Mouse (Mus musculus) frontal cortex, postnatal 14 days (tissue): Measurements from ENCODE around the gene Lyrm9.
A peak's percentile ranks its signal among the peaks of the same experiment; 100 is the strongest.
"Not testable (repeated sequence)": the region's sequence is repeated elsewhere in the genome, so short reads cannot be mapped to it uniquely, and the experiment has no call there.

Experiments
- DNase-seq, 2 experiments: peaks; one replicate each; pipeline ENCODE4 v3.0.0; 2022; ENCODE audit warnings: low spot score in 2 of 2

The Lyrm9 gene

GRCm38 (mm10) chr11:78851216-78851870, 25.0 kb downstream of the Lyrm9 start:
- DNase-seq = no peak

- no peak for DNase-seq
Observed at GRCm38 (mm10) chr11:78851871-78852265, 25.5 kb downstream of the Lyrm9 start.

DNA sequence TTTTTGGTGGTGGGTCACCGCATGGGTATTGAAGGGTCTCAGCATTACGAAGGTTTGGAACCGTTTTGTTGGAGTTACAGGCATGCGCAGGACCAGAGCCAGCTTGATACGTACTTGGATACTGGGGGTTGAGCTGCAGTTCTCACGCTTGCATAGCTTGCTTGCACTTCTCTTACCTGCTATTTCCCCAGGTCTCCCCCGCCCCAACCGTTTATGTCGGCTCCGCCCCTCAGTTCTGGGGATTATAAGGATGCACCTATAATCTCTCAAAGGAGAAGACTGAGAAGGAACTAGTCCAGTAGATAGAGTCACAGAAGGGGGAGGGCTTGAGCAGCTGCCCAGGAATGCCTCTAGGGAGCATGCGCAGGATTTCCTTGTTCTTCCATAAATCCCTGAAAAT, 26.1 kb downstream of the Lyrm9 start:
- DNase-seq = no peak

DNA sequence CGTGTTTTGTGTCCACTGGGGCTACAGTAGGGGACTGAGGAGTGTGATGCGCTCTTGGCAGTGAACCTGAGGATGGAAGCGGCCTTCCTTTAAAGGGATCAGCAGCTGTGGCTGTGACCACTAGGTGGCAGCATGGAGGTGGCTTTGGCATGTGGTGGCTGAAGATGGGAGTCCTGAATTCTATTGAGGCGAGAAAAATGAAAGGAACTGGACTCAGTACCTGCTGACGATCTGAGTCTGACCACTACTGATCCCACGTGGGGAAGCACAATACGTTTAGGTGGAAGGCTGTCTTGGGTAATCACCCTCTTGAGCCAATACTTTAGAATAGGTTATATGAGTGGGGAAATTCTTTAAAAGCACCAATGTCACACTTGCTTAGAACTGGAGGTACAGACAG, 29.9 kb downstream of the Lyrm9 start:
- DNase-seq = peak; percentile 36 to 75

DNA sequence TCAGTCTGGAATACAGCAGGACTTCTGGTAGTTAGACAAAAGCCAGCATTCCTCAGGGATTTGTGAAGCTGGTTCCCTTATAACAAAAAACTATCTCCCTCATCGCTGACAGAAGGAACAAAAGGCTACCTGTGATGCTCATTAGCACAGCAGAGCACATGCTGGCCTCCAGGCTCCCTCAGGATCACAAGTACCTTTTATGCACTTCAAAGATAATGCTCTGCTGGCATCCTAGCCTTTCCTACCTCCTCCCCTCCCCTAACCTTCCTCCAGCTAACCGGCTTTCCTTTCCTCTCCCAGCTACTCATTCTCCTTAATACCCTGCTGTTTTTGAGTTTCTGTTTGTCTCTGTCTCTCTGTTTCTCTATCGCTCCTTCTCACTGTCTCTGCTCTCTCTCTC, 31.2 kb downstream of the Lyrm9 start:
- DNase-seq = no peak

DNA sequence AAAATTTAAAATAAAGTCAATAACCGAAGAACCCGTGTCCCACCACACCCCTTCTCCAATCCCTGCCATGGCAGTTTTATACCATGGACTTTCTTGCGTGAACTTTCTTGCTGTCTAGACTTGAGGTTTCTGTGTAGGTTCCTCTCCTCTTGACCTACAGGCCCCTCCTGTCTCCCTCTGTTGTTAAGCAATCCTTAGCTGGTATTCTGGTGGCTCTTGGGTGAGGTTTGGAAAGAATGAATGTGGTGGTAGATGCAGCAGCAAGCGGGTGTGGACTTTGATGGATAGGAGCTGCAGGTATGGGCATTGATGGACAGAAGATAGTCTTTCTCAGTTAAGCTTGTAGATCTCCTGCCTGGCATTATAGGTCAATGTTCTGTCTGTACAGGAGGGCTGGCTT, 37.5 kb downstream of the Lyrm9 start:
- DNase-seq = no peak

- DNase-seq = no peak
Observed at GRCm38 (mm10) chr11:78864567-78865278, 38.3 kb downstream of the Lyrm9 start.

GRCm38 (mm10) chr11:78865314-78865713, 38.9 kb downstream of the Lyrm9 start:
- DNase-seq = no peak

DNA sequence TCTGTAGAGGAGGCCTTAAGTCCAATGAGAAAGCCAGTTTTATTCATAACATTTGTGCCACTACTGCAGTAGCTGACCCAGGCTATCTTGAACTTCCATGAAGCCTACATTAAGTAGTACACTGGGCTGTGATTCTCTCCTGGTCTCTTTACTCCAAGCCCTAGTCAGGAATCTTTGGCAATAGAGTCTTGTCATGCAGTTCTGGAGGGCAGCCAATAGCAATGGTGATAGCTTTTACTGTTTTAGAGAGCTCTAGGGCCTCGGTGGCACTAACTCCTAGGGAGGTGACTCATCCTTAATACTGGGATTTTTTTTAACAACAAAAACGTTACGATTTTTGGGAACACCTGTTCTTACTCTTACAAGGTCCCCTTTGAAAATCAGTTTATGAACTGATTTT, 40.1 kb downstream of the Lyrm9 start:
- no peak for DNase-seq

DNA sequence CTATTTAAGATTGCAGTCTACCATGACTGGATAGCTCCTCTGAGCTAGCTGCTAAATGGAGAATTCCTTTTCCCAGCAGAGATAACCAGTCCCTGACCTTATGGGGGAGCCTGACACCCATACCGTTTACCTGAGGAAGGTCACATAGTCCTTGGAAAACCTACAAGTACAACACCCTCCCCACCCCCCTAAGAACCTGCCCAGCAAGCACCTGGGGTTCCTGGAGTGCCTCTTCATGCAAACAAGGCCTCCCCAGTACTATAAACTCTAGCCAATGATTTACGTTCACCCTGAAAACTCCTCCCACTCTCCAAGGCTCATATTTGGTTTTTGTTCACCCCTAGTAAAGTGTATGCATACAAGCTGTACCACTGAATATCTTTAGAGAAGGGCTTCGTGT, 41.3 kb downstream of the Lyrm9 start:
- no peak for DNase-seq

DNA sequence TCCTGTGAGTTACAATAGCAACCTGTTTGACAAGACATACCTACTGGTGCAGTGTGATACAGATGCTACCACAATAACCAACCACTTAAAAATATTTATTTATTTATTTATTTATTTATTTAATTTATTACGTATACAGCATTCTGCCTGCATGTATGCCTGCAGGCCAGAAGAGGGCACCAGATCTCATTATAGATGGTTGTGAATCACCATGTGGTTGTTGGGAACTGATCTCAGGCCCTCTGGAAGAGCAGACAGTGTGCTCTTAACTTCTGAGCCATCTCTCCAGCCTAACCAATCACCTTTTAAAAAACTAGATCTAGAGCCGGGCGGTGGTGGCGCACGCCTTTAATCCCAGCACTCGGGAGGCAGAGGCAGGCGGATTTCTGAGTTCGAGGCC, 42.8 kb downstream of the Lyrm9 start:
- DNase-seq = not testable (repeated sequence)

GRCm38 (mm10) chr11:78870891-78871290, 44.5 kb downstream of the Lyrm9 start:
- DNase-seq = no peak

- no peak for DNase-seq
Observed at GRCm38 (mm10) chr11:78872782-78873181, 46.4 kb downstream of the Lyrm9 start.

DNA sequence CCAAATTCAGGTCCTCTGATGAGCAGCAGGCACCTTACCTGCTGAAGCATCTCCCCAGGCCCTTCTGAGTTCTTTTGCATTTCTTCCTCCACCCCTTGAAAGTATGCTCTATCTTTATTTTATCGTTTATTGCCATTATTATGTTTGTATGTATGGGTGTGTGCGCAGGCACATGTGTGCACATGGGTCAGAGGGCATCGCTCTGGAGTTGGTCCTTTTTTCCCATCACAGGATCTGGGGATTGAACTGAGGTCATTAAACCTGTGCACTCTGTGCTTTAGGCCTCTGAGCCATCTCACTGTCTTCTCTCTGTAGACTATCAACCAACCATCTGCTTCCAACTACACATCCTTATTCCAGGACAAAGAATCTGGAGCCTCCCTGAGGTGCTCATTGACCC, 53.3 kb downstream of the Lyrm9 start:
- DNase-seq = no peak

GRCm38 (mm10) chr11:78886693-78887092, 60.3 kb downstream of the Lyrm9 start:
- DNase-seq = no peak

DNA sequence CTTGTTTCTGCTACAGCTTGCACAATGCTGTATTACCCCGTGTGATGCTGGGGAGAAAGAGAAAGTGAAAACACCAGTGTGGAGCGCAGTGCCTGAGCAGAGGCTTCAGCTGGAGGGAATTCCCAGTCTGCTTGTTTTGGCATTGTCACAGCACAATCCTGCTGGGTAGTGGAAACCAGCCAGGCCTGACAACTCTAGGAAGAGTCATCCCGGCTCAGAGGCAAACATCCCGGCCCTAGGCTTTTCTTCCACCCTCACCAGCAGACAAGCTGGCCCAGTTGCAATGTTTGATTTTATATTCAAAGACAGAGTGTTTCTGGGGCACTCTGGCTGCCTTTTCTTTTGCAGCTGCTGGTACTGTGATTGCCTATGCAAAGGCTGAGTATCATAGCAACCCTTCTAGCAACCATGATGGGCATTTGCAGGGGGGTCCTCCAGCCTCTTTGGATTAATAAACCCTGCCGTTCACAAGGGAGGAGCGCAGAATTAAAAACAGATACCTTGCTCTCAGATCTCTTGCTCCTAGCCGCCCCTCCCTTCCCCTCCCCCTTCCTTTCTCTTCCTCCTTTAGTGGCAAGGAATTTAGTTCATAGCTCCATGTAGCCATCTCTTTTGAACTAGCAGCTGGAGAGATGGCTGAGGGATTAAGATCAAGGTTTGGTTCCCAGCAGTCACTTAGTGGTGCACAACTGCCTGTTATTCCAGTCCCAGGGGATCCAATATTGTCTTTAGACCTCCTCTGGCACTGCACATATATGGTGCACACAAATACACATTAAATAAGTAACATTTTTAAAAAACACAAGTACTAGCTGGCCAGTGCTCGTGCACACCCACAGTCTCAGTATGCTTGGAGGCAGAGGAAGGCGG, 61.0 kb downstream of the Lyrm9 start:
- DNase-seq = peak; percentile 73 to 79

DNA sequence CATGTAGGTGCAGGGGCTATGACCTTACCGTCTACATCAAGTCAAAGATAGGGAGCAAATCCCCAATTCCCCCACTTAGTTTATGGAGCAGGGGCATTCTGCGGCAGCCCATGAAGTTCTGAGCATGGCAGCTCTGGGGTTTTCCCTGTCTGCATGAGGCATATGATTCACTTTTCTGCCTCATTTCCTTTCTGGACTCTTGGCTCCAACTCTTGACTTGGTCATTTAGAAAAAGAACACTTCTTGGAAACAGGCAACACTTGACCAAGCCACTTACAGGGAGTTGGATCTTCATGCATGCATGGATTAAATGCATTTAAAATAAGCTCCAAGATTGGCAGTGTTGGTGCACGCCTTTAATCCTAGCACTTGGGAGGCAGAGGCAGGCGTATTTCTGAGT, 62.8 kb downstream of the Lyrm9 start:
- no peak for DNase-seq
